Mouse (Mus musculus) intestine, embryonic 15.5 days (tissue): ENCODE measurements at regions not wholly inside any gene's neighbourhood (a gene's known extent, or its start where the extent isn't known, plus 50 kb on each side); places are given as distances from the start of the nearest gene placed in this dataset.
A peak's percentile ranks its signal among the peaks of the same experiment; 100 is the strongest.

Source experiments
- ATAC-seq: fragments of 200-750 bp; cut with Nextera tagmentation; 2 replicates; pipeline ENCODE4 v1.8.0; 2017; ENCODE audit warnings: moderate TSS enrichment, moderate library complexity
- H3K27ac ChIP-seq: fragments of 300-500 bp; sonication (generic); 2 replicates; pipeline ENCODE4 v1.5.1; 2015; ENCODE audit warnings: mild to moderate bottlenecking, inconsistent platforms
- H3K27me3 ChIP-seq: fragments of 300-500 bp; sonication (generic); replicated peaks from 2 replicates; pipeline ENCODE4 v1.6.1; 2015; ENCODE audit warnings: inconsistent platforms
- H3K36me3 ChIP-seq: fragments of 300-500 bp; sonication (generic); 2 replicates; pipeline ENCODE4 v1.6.1; 2015; ENCODE audit warnings: inconsistent platforms
- H3K4me1 ChIP-seq: fragments of 300-500 bp; sonication (generic); replicated peaks from 2 replicates; pipeline ENCODE4 v1.6.1; 2015; ENCODE audit warnings: inconsistent platforms
- H3K4me2 ChIP-seq: fragments of 300-500 bp; sonication (generic); replicated peaks from 2 replicates; pipeline ENCODE4 v1.6.1; 2015; ENCODE audit warnings: mild to moderate bottlenecking, inconsistent platforms
- H3K4me3 ChIP-seq: fragments of 300-500 bp; sonication (generic); replicated peaks from 2 replicates; pipeline ENCODE4 v1.5.1; 2015; ENCODE audit warnings: inconsistent platforms
- H3K9ac ChIP-seq: fragments of 300-500 bp; sonication (generic); 2 replicates; pipeline ENCODE4 v1.6.1; 2015; ENCODE audit warnings: inconsistent platforms
- H3K9me3 ChIP-seq: fragments of 300-500 bp; sonication (generic); 2 replicates; pipeline ENCODE4 v1.6.1; 2016; ENCODE audit warnings: inconsistent platforms
- WGBS: fragments of 180-500 bp; shearing (Covaris S2); methylation state at CpG from one replicate; pipeline ENCODE4 v1.1.7; 2015; 5-methylcytosine and 5-hydroxymethylcytosine counted together

DNA sequence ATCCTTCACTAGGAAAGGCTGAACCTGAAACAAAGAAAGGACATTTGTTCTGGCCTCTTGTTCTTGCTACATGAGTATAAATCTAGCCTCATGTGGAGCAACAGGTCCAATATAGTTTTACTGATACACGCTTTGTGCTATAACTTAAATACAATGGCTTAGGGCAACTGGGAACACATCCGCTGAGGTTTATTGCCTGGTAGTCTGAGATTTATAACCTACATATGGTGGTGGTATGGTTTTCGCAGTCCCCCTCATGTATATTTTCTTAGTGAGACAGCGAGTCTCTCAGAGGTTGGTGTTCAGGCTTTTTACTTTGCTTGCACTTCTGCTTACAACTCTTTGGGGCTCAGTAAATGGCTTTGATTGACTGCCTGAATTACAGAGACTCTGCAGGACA lies 613.6 kb upstream of the Pkn2 start:
- WGBS = 64% methylated on average over 4 of the region's 4 CpGs

DNA sequence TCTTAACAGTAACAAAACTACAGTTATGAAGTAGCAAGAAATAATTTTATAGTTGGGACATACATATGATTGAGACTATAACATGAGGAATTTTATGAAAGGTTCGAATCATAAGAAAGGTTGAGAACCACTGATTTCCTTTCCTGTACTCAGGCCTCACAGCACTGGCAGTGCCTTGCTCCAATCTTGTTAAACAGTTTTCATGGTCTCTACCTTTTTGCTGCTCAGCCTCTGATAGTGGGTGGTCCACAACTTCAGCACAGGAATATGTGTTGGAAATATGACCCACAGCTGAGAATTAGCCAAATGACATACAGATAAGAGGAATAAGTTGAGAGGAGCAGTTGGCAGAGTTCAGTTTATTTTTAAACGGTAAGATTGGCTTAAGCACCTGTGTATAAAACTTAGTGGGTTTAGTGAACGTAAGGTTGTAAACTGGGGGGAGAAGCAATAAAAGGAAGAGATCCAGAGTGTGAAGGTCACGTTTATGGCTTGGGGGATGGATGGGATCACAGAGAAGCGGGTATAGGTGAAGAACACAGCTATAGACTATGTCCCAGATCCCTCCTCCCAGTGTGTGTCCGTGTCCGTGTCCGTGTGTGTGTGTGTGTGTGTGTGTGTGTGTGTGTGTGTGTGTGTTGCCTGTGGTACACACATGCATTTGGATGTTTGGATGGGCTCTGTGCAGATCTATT lies 596.3 kb upstream of the Pkn2 start:
- no peaks in the 10 kb centered on the region for H3K27me3 ChIP-seq
- no peak overlapping the region for H3K4me3 ChIP-seq
- no peaks in the 10 kb centered on the region for H3K9me3 ChIP-seq
- ATAC-seq = peak; percentile 97
- no peak overlapping the region for H3K27ac ChIP-seq
- no peak overlapping the region for H3K9ac ChIP-seq
- no peaks in the 10 kb centered on the region for H3K36me3 ChIP-seq
- H3K4me1 ChIP-seq = no peaks in the 10 kb centered on the region
- WGBS = 52% methylated on average over 8 of the region's 8 CpGs
- H3K4me2 ChIP-seq = no peak overlapping the region

More for the DNA sequence above, 613.6 kb upstream of the Pkn2 start:
- ATAC-seq = no peak
- Histone ChIP-seq H3K4me2 (no peak overlapping the region), H3K9me3 (no peaks in the 10 kb centered on the region), H3K4me1 (no peaks in the 10 kb centered on the region), H3K4me3 (no peak overlapping the region), H3K27me3 (no peaks in the 10 kb centered on the region), H3K9ac (no peak overlapping the region), H3K36me3 (no peaks in the 10 kb centered on the region), H3K27ac (no peak overlapping the region)

GRCm38 (mm10) chr3:143475461-143475860 lies 593.7 kb upstream of the Pkn2 start:
- WGBS = 65% methylated on average over 5 of the region's 5 CpGs
- Histone ChIP-seq H3K4me3 (no peak overlapping the region), H3K9ac (no peak overlapping the region), H3K36me3 (no peaks in the 10 kb centered on the region), H3K27me3 (no peaks in the 10 kb centered on the region), H3K9me3 (no peaks in the 10 kb centered on the region), H3K4me2 (no peak overlapping the region), H3K27ac (no peak overlapping the region), H3K4me1 (no peaks in the 10 kb centered on the region)
- ATAC-seq = no peak

DNA sequence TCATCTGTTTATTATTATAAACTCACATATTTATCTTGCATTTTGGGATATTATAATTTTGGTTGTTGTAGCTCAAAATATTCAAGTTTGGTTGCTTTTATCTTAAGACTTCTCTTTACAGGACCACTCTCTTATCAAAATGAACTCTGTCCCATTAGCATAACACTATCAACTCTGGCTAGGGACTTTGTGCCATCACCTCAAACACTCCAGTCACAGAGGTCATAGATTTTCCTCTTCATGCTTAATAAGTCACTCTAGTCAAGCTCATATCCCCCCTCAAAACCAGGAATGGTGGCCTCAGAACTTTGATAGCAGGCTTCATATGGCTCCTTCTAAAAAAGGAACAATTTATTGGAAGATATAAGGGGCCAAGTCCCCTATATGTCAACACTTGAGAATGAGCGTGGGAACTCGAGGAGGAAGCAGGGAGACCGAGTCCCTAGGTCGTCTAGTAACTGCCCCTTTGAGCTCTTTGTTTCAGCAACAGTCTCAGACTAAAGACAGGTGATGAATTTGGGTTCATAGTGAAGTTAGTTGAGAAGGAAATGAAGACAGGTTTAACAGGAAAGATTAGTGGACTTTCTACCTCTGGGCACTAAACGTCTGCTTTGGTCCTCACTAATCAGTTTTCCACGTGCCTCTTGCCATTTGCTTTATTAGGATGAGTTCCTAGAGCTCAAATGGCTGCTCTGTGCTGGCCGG lies 565.4 kb upstream of the Pkn2 start:
- Histone ChIP-seq H3K27ac (no peak overlapping the region), H3K9ac (no peak overlapping the region), H3K4me1 (0 out of 2 replicates have a peak, but pooled peaks cover 2% of the 10 kb centered on the region), H3K27me3 (no peaks in the 10 kb centered on the region), H3K4me3 (no peak overlapping the region), H3K9me3 (no peaks in the 10 kb centered on the region), H3K4me2 (no peak overlapping the region), H3K36me3 (no peaks in the 10 kb centered on the region)
- WGBS = 61% methylated on average over 7 of the region's 7 CpGs
- peak; percentile 88 for ATAC-seq

DNA sequence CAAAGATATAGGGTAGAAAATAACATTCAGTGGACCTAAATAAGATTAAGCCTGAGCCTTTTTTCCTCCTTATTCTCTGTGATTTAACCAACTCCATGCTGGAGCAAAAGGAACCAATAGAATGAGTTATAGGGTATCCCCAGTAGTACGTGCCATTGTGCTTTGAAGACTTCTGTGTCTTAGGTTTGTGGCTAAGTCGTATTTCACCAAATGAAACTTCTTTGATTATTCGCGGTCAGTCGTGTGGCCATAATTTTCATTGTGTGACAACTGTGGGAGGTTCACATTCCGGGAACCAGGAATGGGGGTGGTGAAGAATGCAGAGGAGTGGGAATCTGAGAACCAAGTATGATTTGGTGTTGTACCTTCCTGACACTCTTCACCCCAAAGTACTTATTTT lies 535.6 kb upstream of the Pkn2 start:
- H3K9ac ChIP-seq = no peak overlapping the region
- no peaks in the 10 kb centered on the region for H3K27me3 ChIP-seq
- no peak overlapping the region for H3K4me3 ChIP-seq
- no peak overlapping the region for H3K4me2 ChIP-seq
- no peaks in the 10 kb centered on the region for H3K4me1 ChIP-seq
- ATAC-seq = no peak
- H3K9me3 ChIP-seq = no peaks in the 10 kb centered on the region
- H3K27ac ChIP-seq = no peak overlapping the region
- no peaks in the 10 kb centered on the region for H3K36me3 ChIP-seq
- WGBS = 80% methylated on average over 6 of the region's 6 CpGs

GRCm38 (mm10) chr3:143411655-143412054 lies 529.9 kb upstream of the Pkn2 start:
- Histone ChIP-seq H3K4me1 (no peaks in the 10 kb centered on the region), H3K27me3 (no peaks in the 10 kb centered on the region), H3K4me2 (no peak overlapping the region), H3K9me3 (no peaks in the 10 kb centered on the region), H3K27ac (no peak overlapping the region), H3K4me3 (no peak overlapping the region), H3K36me3 (no peaks in the 10 kb centered on the region), H3K9ac (no peak overlapping the region)
- WGBS = 77% methylated on average over 4 of the region's 4 CpGs
- no peak for ATAC-seq

DNA sequence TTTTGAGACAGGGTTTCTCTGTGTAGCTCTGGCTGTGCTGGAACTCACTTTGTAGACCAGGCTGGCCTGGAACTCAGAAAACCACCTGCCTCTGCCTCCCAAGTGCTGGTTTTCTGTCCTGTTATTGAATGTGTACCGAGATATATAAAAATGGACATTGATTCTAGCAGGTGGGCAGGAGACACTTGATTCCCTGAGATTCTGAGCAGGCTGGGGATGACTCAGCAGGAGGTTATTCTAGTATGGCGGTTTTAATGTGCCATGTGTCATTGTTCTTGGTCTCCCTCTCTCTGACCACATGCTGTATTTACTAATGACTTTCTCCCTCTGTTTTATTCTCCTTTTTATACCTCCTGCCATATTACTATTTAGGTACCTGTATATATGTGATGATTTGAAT lies 517.2 kb upstream of the Pkn2 start:
- no peaks in the 10 kb centered on the region for H3K4me1 ChIP-seq
- H3K4me3 ChIP-seq = no peak overlapping the region
- no peak for ATAC-seq
- H3K27ac ChIP-seq = no peak overlapping the region
- H3K9me3 ChIP-seq = no peaks in the 10 kb centered on the region
- WGBS = 80% methylated on average over 2 of the region's 2 CpGs
- no peak overlapping the region for H3K4me2 ChIP-seq
- no peaks in the 10 kb centered on the region for H3K27me3 ChIP-seq
- H3K9ac ChIP-seq = no peak overlapping the region
- no peaks in the 10 kb centered on the region for H3K36me3 ChIP-seq

GRCm38 (mm10) chr3:143384357-143384756 lies 502.6 kb upstream of the Pkn2 start:
- no peaks in the 10 kb centered on the region for H3K4me1 ChIP-seq
- no peaks in the 10 kb centered on the region for H3K36me3 ChIP-seq
- H3K27ac ChIP-seq = no peak overlapping the region
- no peak overlapping the region for H3K4me2 ChIP-seq
- WGBS = 75% methylated on average over 1 of the region's 1 CpGs
- no peak for ATAC-seq
- H3K9me3 ChIP-seq = no peaks in the 10 kb centered on the region
- H3K9ac ChIP-seq = no peak overlapping the region
- H3K27me3 ChIP-seq = no peaks in the 10 kb centered on the region
- H3K4me3 ChIP-seq = no peak overlapping the region

DNA sequence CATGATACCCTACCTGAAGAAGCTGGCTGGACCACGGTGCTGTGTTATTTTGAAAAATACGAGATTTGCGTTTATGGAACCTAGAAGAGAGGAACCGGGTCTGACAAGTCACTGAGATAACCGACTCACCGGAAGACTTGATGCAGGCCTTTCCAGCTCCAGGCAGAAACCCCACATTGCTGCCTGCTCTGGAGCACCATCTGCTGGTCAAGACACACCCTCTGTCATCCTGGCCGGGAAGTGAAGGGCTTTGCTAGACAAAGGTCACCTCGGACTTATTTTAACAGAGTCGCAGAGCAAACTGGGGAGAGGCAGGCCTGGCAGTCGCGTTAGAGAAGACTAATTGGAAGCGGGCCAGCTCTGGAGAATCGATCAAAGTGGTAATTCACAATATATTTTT lies 497.4 kb upstream of the Pkn2 start:
- no peaks in the 10 kb centered on the region for H3K4me1 ChIP-seq
- H3K27me3 ChIP-seq = no peaks in the 10 kb centered on the region
- no peaks in the 10 kb centered on the region for H3K9me3 ChIP-seq
- no peak overlapping the region for H3K4me3 ChIP-seq
- no peaks in the 10 kb centered on the region for H3K36me3 ChIP-seq
- peak; percentile 89 for ATAC-seq
- no peak overlapping the region for H3K27ac ChIP-seq
- no peak overlapping the region for H3K9ac ChIP-seq
- 0 out of 2 replicates have a peak overlapping the region, but pooled peaks have one; percentile 22 for H3K4me2 ChIP-seq
- 7% methylated on average over 13 of the region's 13 CpGs for WGBS

GRCm38 (mm10) chr3:143377446-143377845 lies 495.6 kb upstream of the Pkn2 start:
- 90% methylated on average over 5 of the region's 5 CpGs for WGBS
- H3K4me1 ChIP-seq = no peaks in the 10 kb centered on the region
- no peak overlapping the region for H3K4me3 ChIP-seq
- no peak for ATAC-seq
- H3K4me2 ChIP-seq = no peak overlapping the region
- no peak overlapping the region for H3K27ac ChIP-seq
- H3K9me3 ChIP-seq = no peaks in the 10 kb centered on the region
- no peaks in the 10 kb centered on the region for H3K27me3 ChIP-seq
- H3K36me3 ChIP-seq = no peaks in the 10 kb centered on the region
- H3K9ac ChIP-seq = no peak overlapping the region

DNA sequence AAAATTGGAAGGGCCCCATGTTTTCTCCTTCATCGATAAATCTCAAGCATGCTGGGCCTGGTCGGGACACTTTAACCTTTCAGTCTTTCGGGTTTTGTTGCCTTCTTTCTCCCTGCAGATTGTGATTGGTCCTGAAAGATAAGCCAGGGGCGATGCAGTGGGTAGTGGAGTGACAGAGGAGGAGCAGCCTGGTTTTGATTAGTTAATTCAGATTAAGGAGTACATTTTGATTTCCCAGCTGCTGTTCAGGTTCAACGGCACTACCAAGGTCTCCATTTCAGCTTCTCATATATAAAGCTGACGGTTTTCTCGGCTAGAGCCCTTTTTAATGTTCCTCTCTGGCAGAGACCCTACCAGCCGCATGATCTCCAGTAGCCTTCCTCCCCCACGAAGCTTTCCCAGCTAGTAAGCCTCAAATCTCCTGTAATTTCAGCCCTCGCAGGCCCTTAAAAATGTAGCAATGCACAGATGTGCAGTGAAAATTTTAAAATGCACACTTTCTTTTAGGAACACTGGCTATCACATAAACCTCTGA lies 493.8 kb upstream of the Pkn2 start:
- Histone ChIP-seq H3K36me3 (no peaks in the 10 kb centered on the region), H3K27ac (no peak overlapping the region), H3K9me3 (no peaks in the 10 kb centered on the region), H3K4me3 (no peak overlapping the region), H3K9ac (no peak overlapping the region), H3K4me1 (no peaks in the 10 kb centered on the region), H3K4me2 (no peak overlapping the region), H3K27me3 (no peaks in the 10 kb centered on the region)
- no peak for ATAC-seq
- 56% methylated on average over 10 of the region's 10 CpGs for WGBS

DNA sequence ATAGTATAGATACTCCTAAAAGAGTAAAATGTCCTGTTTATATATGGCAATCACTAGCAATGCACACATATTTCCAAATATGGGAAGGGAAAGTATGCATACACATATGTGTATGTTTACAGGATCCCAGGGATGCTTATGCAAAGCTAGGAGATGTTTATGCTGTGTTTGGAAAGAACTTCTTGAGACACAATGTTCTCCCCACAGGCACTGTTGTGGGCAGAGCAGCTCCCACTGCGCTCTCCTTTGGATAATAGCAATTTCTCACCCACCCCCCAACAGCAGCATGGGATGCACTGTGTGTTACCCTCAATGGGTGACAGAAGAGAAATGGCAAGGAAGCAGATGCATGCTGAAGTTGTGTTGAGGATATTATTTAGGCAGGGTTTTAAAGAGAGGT lies 491.7 kb upstream of the Pkn2 start:
- peak; percentile 47; the same call in 1 of the 2 replicates for ATAC-seq
- Histone ChIP-seq H3K4me2 (no peak overlapping the region), H3K4me1 (no peaks in the 10 kb centered on the region), H3K36me3 (no peaks in the 10 kb centered on the region), H3K4me3 (no peak overlapping the region), H3K27me3 (no peaks in the 10 kb centered on the region), H3K9ac (no peak overlapping the region), H3K27ac (no peak overlapping the region), H3K9me3 (no peaks in the 10 kb centered on the region)
- 79% methylated on average over 1 of the region's 1 CpGs for WGBS

DNA sequence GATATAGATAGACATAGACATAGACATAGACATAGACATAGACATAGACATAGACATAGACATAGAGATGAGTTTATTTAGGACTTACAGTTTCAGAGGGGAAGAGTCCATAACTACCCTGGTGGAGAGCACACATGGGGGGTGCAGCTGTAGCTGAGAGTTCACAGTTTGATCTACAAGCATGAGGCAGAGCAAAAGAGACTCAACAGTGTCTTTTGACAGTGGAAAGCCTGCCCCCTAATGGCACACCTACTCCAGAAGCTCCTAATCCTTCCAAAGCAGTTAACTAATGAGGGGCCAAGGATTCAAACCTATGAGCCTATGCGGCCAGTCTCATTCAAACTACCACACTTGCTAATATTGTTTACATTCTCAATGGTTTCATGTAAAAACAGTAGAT lies 487.2 kb upstream of the Pkn2 start:
- H3K36me3 ChIP-seq = no peaks in the 10 kb centered on the region
- H3K4me3 ChIP-seq = no peak overlapping the region
- no peak overlapping the region for H3K4me2 ChIP-seq
- no peak overlapping the region for H3K9ac ChIP-seq
- ATAC-seq = no peak
- no peak overlapping the region for H3K27ac ChIP-seq
- H3K27me3 ChIP-seq = no peaks in the 10 kb centered on the region
- WGBS = 83% methylated on average over 1 of the region's 1 CpGs
- H3K9me3 ChIP-seq = no peaks in the 10 kb centered on the region
- H3K4me1 ChIP-seq = no peaks in the 10 kb centered on the region
